Mouse (Mus musculus): Measurements from ENCODE around the gene Hsf2. TPM values are rescaled to one million over a fixed set of nuclear protein-coding genes. Genes with fewer than 3 reads are reported as not detected.
A peak's percentile ranks its signal among the peaks of the same experiment; 100 is the strongest.
"Not testable (repeated sequence)": the region's sequence is repeated elsewhere in the genome, so short reads cannot be mapped to it uniquely, and the experiment has no call there.

The Hsf2 gene
- total and polyA plus RNA-seq, 2 experiments = 6.3 to 30.5 TPM

- no peak for DNase-seq (ENCODE audit: extremely low read depth, low read depth, low spot score)
- Histone ChIP-seq H3K4me3 (ENCODE audit: insufficient read depth, low read depth, low read length) (no peak overlapping the region), H3K79me2 (ENCODE audit: control insufficient read depth, insufficient read depth, low read length) (no peaks in the 10 kb centered on the region), H3K36me3 (ENCODE audit: control insufficient read depth, insufficient read depth, low read length) (peaks cover 60% of the 10 kb centered on the region), H3K9ac (ENCODE audit: low read depth, low read length) (no peak overlapping the region), H3K27ac (replicated peaks; ENCODE audit: insufficient read depth, low read depth, low read length) (no peak overlapping the region), H3K4me1 (ENCODE audit: control insufficient read depth, insufficient read depth, low read length) (no peaks in the 10 kb centered on the region), H3K27me3 (ENCODE audit: control insufficient read depth, insufficient read depth, low read length) (no peaks in the 10 kb centered on the region)
- no peak for TF ChIP-seq POLR2A (IDR thresholded peaks at IDR 0.05; ENCODE audit: extremely low read depth, insufficient read depth, low read length)
- TF ChIP-seq CTCF (IDR thresholded peaks at IDR 0.05; ENCODE audit: low read depth, low read length) = no peak
- 41% methylated on average over 1 of the region's 1 CpGs for WGBS
Measured at GRCm38 (mm10) chr10:57515278-57515677, 29.1 kb downstream of the Hsf2 start.

GRCm38 (mm10) chr10:57526469-57526868, 40.3 kb downstream of the Hsf2 start:
- no peak for DNase-seq (ENCODE audit: extremely low read depth, low read depth, low spot score)
- Histone ChIP-seq H3K4me3 (ENCODE audit: insufficient read depth, low read depth, low read length) (no peak overlapping the region), H3K9ac (ENCODE audit: low read depth, low read length) (no peak overlapping the region), H3K79me2 (ENCODE audit: control insufficient read depth, insufficient read depth, low read length) (peaks cover 7% of the 10 kb centered on the region; the same call in 1 of the 2 replicates), H3K27me3 (ENCODE audit: control insufficient read depth, insufficient read depth, low read length) (no peaks in the 10 kb centered on the region), H3K36me3 (ENCODE audit: control insufficient read depth, insufficient read depth, low read length) (peaks cover 34% of the 10 kb centered on the region), H3K4me1 (ENCODE audit: control insufficient read depth, insufficient read depth, low read length) (peaks cover 6% of the 10 kb centered on the region), H3K27ac (replicated peaks; ENCODE audit: insufficient read depth, low read depth, low read length) (no peak overlapping the region)
- WGBS = 99% methylated on average over 5 of the region's 5 CpGs
- no peak for TF ChIP-seq CTCF (IDR thresholded peaks at IDR 0.05; ENCODE audit: low read depth, low read length)
- no peak for TF ChIP-seq POLR2A (IDR thresholded peaks at IDR 0.05; ENCODE audit: extremely low read depth, insufficient read depth, low read length)

- TF ChIP-seq POLR2A (IDR thresholded peaks at IDR 0.05; ENCODE audit: extremely low read depth, insufficient read depth, low read length) (no peak), CTCF (IDR thresholded peaks at IDR 0.05; ENCODE audit: low read depth, low read length) (no peak)
- 13% methylated on average over 2 of the region's 2 CpGs for WGBS
- Histone ChIP-seq H3K27ac (replicated peaks; ENCODE audit: insufficient read depth, low read depth, low read length) (no peak overlapping the region), H3K79me2 (ENCODE audit: control insufficient read depth, insufficient read depth, low read length) (peaks cover 5% of the 10 kb centered on the region; the same call in 1 of the 2 replicates), H3K4me1 (ENCODE audit: control insufficient read depth, insufficient read depth, low read length) (peaks cover 6% of the 10 kb centered on the region), H3K9ac (ENCODE audit: low read depth, low read length) (no peak overlapping the region), H3K36me3 (ENCODE audit: control insufficient read depth, insufficient read depth, low read length) (peaks cover 11% of the 10 kb centered on the region), H3K27me3 (ENCODE audit: control insufficient read depth, insufficient read depth, low read length) (no peaks in the 10 kb centered on the region), H3K4me3 (ENCODE audit: insufficient read depth, low read depth, low read length) (peak overlapping the region; percentile 75; the same call in 1 of the 2 replicates)
- DNase-seq (ENCODE audit: extremely low read depth, low read depth, low spot score) = no peak
Measured at GRCm38 (mm10) chr10:57531076-57531475, 44.9 kb downstream of the Hsf2 start.

GRCm38 (mm10) chr10:57531616-57532217, 45.5 kb downstream of the Hsf2 start:
- under 1% methylated on average over 28 of the region's 28 CpGs for WGBS
- Histone ChIP-seq H3K27ac (replicated peaks; ENCODE audit: insufficient read depth, low read depth, low read length) (peak overlapping the region; percentile 53), H3K9ac (ENCODE audit: low read depth, low read length) (peak overlapping the region; percentile 88), H3K27me3 (ENCODE audit: control insufficient read depth, insufficient read depth, low read length) (no peaks in the 10 kb centered on the region), H3K4me3 (ENCODE audit: insufficient read depth, low read depth, low read length) (peak overlapping the region; percentile 75), H3K79me2 (ENCODE audit: control insufficient read depth, insufficient read depth, low read length) (peaks cover 5% of the 10 kb centered on the region; the same call in 1 of the 2 replicates), H3K36me3 (ENCODE audit: control insufficient read depth, insufficient read depth, low read length) (peaks cover 8% of the 10 kb centered on the region), H3K4me1 (ENCODE audit: control insufficient read depth, insufficient read depth, low read length) (peaks cover 6% of the 10 kb centered on the region)
- DNase-seq (ENCODE audit: extremely low read depth, low read depth, low spot score) = peak; percentile 65
- no peak for TF ChIP-seq CTCF (IDR thresholded peaks at IDR 0.05; ENCODE audit: low read depth, low read length)
- no peak for TF ChIP-seq POLR2A (IDR thresholded peaks at IDR 0.05; ENCODE audit: extremely low read depth, insufficient read depth, low read length)

- H3K36me3 ChIP-seq (ENCODE audit: control insufficient read depth, insufficient read depth, low read length) = peaks cover 2% of the 10 kb centered on the region; the same call in 1 of the 2 replicates
- WGBS = 12% methylated on average over 49 of the region's 49 CpGs
- peak within 1 kb of the TSS; percentile 53 for H3K27ac ChIP-seq (replicated peaks; ENCODE audit: insufficient read depth, low read depth, low read length)
- peak; percentile 86 for DNase-seq (ENCODE audit: extremely low read depth, low read depth, low spot score)
- H3K9ac ChIP-seq (ENCODE audit: low read depth, low read length) = peak within 1 kb of the TSS; percentile 88
- TF ChIP-seq POLR2A (IDR thresholded peaks at IDR 0.05; ENCODE audit: extremely low read depth, insufficient read depth, low read length) (peak; percentile 78), CTCF (IDR thresholded peaks at IDR 0.05; ENCODE audit: low read depth, low read length) (no peak)
- H3K27me3 ChIP-seq (ENCODE audit: control insufficient read depth, insufficient read depth, low read length) = no peaks in the 10 kb centered on the region
- H3K4me3 ChIP-seq (ENCODE audit: insufficient read depth, low read depth, low read length) = peak within 1 kb of the TSS; percentile 75
- H3K79me2 ChIP-seq (ENCODE audit: control insufficient read depth, insufficient read depth, low read length) = no peaks in the 10 kb centered on the region; the same call in 1 of the 2 replicates
- H3K4me1 ChIP-seq (ENCODE audit: control insufficient read depth, insufficient read depth, low read length) = peaks cover 6% of the 10 kb centered on the region
Measured at GRCm38 (mm10) chr10:57532218-57533101, 46.3 kb downstream of the Hsf2 start, which contains the start of gene Serinc1. Gene Serinc1 (minus strand): TSS chr10:57532530.

- WGBS = 91% methylated on average over 9 of the region's 9 CpGs
- not testable (repeated sequence) for H3K4me3 ChIP-seq (ENCODE audit: insufficient read depth, low read depth, low read length)
Measured at GRCm38 (mm10) chr10:57543890-57544289, 57.7 kb downstream of the Hsf2 start.

More at GRCm38 (mm10) chr10:57543890-57544289, 57.7 kb downstream of the Hsf2 start:
- not testable (repeated sequence) for DNase-seq (ENCODE audit: extremely low read depth, low read depth, low spot score); H3K27me3 ChIP-seq (ENCODE audit: control insufficient read depth, insufficient read depth, low read length); H3K4me1 ChIP-seq (ENCODE audit: control insufficient read depth, insufficient read depth, low read length); H3K36me3 ChIP-seq (ENCODE audit: control insufficient read depth, insufficient read depth, low read length); H3K27ac ChIP-seq (replicated peaks; ENCODE audit: insufficient read depth, low read depth, low read length); H3K9ac ChIP-seq (ENCODE audit: low read depth, low read length); H3K79me2 ChIP-seq (ENCODE audit: control insufficient read depth, insufficient read depth, low read length)
